Mouse (Mus musculus) liver, embryonic 14.5 days (tissue): ENCODE data around the gene Pebp1.

Source experiments
- CTCF ChIP-seq: IDR thresholded peaks from 2 replicates; pipeline ENCODE4 v1.5.1; 2016; ENCODE audit warnings: antibody characterized with exemption, low read depth, control low read depth
- EP300 ChIP-seq: IDR thresholded peaks from 2 replicates; pipeline ENCODE4 v1.6.1; 2016; ENCODE audit warnings: antibody characterized with exemption, low read depth

DNA sequence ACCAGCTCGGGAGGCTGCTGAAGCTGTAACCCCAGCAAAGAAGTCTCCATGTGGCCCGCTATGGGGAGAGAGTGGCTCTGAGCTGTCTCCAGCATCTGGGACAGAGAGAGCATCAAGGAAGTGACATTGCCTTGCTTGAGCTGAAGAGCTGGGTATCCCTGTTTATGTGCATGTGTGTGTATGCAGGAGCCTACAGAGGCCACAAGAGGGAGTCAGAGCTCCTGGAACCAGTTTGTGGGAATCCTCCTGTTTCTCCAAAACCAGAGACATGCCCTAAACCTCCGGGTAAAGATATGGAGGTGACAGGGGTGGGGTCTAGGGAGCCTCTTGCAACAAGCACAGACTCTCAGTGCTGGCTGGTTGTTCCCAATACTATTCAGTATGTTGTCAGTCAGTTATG lies 3.9 kb upstream of the Pebp1 start:
- TF ChIP-seq CTCF (peak; percentile 27), EP300 (no peak)
